Mouse (Mus musculus) hindbrain, embryonic 15.5 days (tissue): ENCODE results near the gene Synpo2. TPM values are rescaled to one million over a fixed set of nuclear protein-coding genes. Genes with fewer than 3 reads are reported as not detected.

Experiments
- ATAC-seq: fragments of 200-750 bp; cut with Nextera tagmentation; 2 replicates; pipeline ENCODE4 v1.8.0; 2017; ENCODE audit warnings: low read depth, moderate number of reproducible peaks, moderate TSS enrichment; ENCODE audit not compliant: low FRiP score
- H3K27ac ChIP-seq: fragments of 300-500 bp; sonication (generic); replicated peaks from 2 replicates; pipeline ENCODE4 v1.5.1; 2015; ENCODE audit warnings: mild to moderate bottlenecking, inconsistent platforms
- H3K27me3 ChIP-seq: fragments of 300-500 bp; sonication (generic); 2 replicates; pipeline ENCODE4 v1.6.1; 2015; ENCODE audit warnings: control low read depth, inconsistent platforms
- H3K36me3 ChIP-seq: fragments of 300-500 bp; sonication (generic); 2 replicates; pipeline ENCODE4 v1.6.1; 2015; ENCODE audit warnings: control low read depth, inconsistent platforms
- H3K4me1 ChIP-seq: fragments of 300-500 bp; sonication (generic); replicated peaks from 2 replicates; pipeline ENCODE4 v1.6.1; 2015; ENCODE audit warnings: control low read depth, inconsistent platforms
- H3K4me2 ChIP-seq: fragments of 300-500 bp; sonication (generic); 2 replicates; pipeline ENCODE4 v1.6.1; 2015; ENCODE audit warnings: moderate library complexity, mild to moderate bottlenecking, inconsistent platforms
- H3K4me3 ChIP-seq: fragments of 300-500 bp; sonication (generic); 2 replicates; pipeline ENCODE4 v1.5.1; 2015; ENCODE audit warnings: mild to moderate bottlenecking, inconsistent platforms
- H3K9ac ChIP-seq: fragments of 300-500 bp; sonication (generic); 2 replicates; pipeline ENCODE4 v1.6.1; 2015; ENCODE audit warnings: inconsistent platforms
- H3K9me3 ChIP-seq: fragments of 300-500 bp; sonication (generic); 2 replicates; pipeline ENCODE4 v1.6.1; 2016; ENCODE audit warnings: control low read depth, inconsistent platforms
- WGBS: fragments of 180-500 bp; shearing (Covaris S2); methylation state at CpG from one replicate; pipeline ENCODE4 v1.1.7; 2015; 5-methylcytosine and 5-hydroxymethylcytosine counted together
- polyA plus RNA-seq: library from polyadenylated mRNA; unstranded; fragments of >200 nt; fragmentation: Nextera tagmentation; extraction: Ambion mirVana; gene quantifications from 2 replicates; pipeline ENCODE4 v1.2.1, GENCODE M21; 2015

The Synpo2 gene
- polyA plus RNA-seq, 1 experiment from 2014 or later, result 0.97 TPM

- Histone ChIP-seq H3K4me3 (no peak overlapping the region), H3K27ac (no peak overlapping the region), H3K27me3 (no peaks in the 10 kb centered on the region), H3K4me2 (no peak overlapping the region), H3K9me3 (no peaks in the 10 kb centered on the region), H3K36me3 (no peaks in the 10 kb centered on the region), H3K9ac (no peak overlapping the region), H3K4me1 (no peaks in the 10 kb centered on the region)
- 19% methylated on average over 4 of the region's 4 CpGs for WGBS
- no peak for ATAC-seq
Observed at GRCm38 (mm10) chr3:123160792-123161191, 75.2 kb downstream of the Synpo2 start.

GRCm38 (mm10) chr3:123159139-123159824, 76.7 kb downstream of the Synpo2 start:
- no peak overlapping the region for H3K9ac ChIP-seq
- peak; percentile 69; the same call in 1 of the 2 replicates for ATAC-seq
- no peaks in the 10 kb centered on the region for H3K36me3 ChIP-seq
- H3K27ac ChIP-seq, result no peak overlapping the region
- 31% methylated on average over 9 of the region's 9 CpGs for WGBS
- no peaks in the 10 kb centered on the region for H3K27me3 ChIP-seq
- H3K4me2 ChIP-seq, result no peak overlapping the region
- H3K4me3 ChIP-seq, result no peak overlapping the region
- H3K4me1 ChIP-seq, result no peaks in the 10 kb centered on the region
- no peaks in the 10 kb centered on the region for H3K9me3 ChIP-seq

- Histone ChIP-seq H3K4me1 (no peaks in the 10 kb centered on the region), H3K9ac (no peak overlapping the region), H3K9me3 (no peaks in the 10 kb centered on the region), H3K36me3 (no peaks in the 10 kb centered on the region), H3K4me2 (no peak overlapping the region), H3K27ac (no peak overlapping the region), H3K27me3 (no peaks in the 10 kb centered on the region), H3K4me3 (no peak overlapping the region)
- 52% methylated on average over 6 of the region's 6 CpGs for WGBS
- no peak for ATAC-seq
Observed at GRCm38 (mm10) chr3:123158579-123158978, 77.4 kb downstream of the Synpo2 start.

- no peak overlapping the region for H3K27ac ChIP-seq
- H3K4me3 ChIP-seq, result no peak overlapping the region
- no peak overlapping the region for H3K4me2 ChIP-seq
- no peaks in the 10 kb centered on the region for H3K4me1 ChIP-seq
- no peaks in the 10 kb centered on the region for H3K27me3 ChIP-seq
- no peak overlapping the region for H3K9ac ChIP-seq
- ATAC-seq, result no peak
- no peaks in the 10 kb centered on the region for H3K9me3 ChIP-seq
- WGBS, result 81% methylated on average over 8 of the region's 8 CpGs
- no peaks in the 10 kb centered on the region for H3K36me3 ChIP-seq
Observed at GRCm38 (mm10) chr3:123153337-123153736, 82.6 kb downstream of the Synpo2 start.

- no peaks in the 10 kb centered on the region for H3K9me3 ChIP-seq
- no peak overlapping the region for H3K9ac ChIP-seq
- no peak for ATAC-seq
- no peak overlapping the region for H3K27ac ChIP-seq
- H3K4me3 ChIP-seq, result no peak overlapping the region
- no peaks in the 10 kb centered on the region for H3K36me3 ChIP-seq
- H3K27me3 ChIP-seq, result no peaks in the 10 kb centered on the region
- WGBS, result 90% methylated on average over 5 of the region's 5 CpGs
- no peak overlapping the region for H3K4me2 ChIP-seq
- H3K4me1 ChIP-seq, result no peaks in the 10 kb centered on the region
Observed at GRCm38 (mm10) chr3:123152911-123153310, 83.0 kb downstream of the Synpo2 start.

GRCm38 (mm10) chr3:123150523-123151135, 85.3 kb downstream of the Synpo2 start:
- H3K9me3 ChIP-seq, result no peaks in the 10 kb centered on the region
- no peaks in the 10 kb centered on the region for H3K27me3 ChIP-seq
- no peak overlapping the region for H3K4me2 ChIP-seq
- no peaks in the 10 kb centered on the region for H3K4me1 ChIP-seq
- H3K27ac ChIP-seq, result no peak overlapping the region
- 85% methylated on average over 8 of the region's 8 CpGs for WGBS
- ATAC-seq, result no peak
- no peak overlapping the region for H3K9ac ChIP-seq
- no peak overlapping the region for H3K4me3 ChIP-seq
- H3K36me3 ChIP-seq, result no peaks in the 10 kb centered on the region

GRCm38 (mm10) chr3:123149380-123150162, 86.4 kb downstream of the Synpo2 start:
- Histone ChIP-seq H3K36me3 (no peaks in the 10 kb centered on the region), H3K9me3 (no peaks in the 10 kb centered on the region), H3K4me2 (no peak overlapping the region), H3K4me3 (no peak overlapping the region), H3K9ac (no peak overlapping the region), H3K27me3 (no peaks in the 10 kb centered on the region), H3K27ac (no peak overlapping the region), H3K4me1 (no peaks in the 10 kb centered on the region)
- ATAC-seq, result no peak
- 89% methylated on average over 10 of the region's 10 CpGs for WGBS

GRCm38 (mm10) chr3:123148641-123149040, 87.3 kb downstream of the Synpo2 start:
- Histone ChIP-seq H3K9ac (no peak overlapping the region), H3K9me3 (no peaks in the 10 kb centered on the region), H3K27ac (no peak overlapping the region), H3K4me1 (no peaks in the 10 kb centered on the region), H3K4me3 (no peak overlapping the region), H3K4me2 (no peak overlapping the region), H3K27me3 (no peaks in the 10 kb centered on the region), H3K36me3 (no peaks in the 10 kb centered on the region)
- WGBS, result 90% methylated on average over 3 of the region's 3 CpGs
- no peak for ATAC-seq

GRCm38 (mm10) chr3:123146557-123146956, 89.4 kb downstream of the Synpo2 start:
- H3K36me3 ChIP-seq, result no peaks in the 10 kb centered on the region
- no peak for ATAC-seq
- H3K4me2 ChIP-seq, result no peak overlapping the region
- WGBS, result 88% methylated on average over 8 of the region's 8 CpGs
- no peaks in the 10 kb centered on the region for H3K9me3 ChIP-seq
- no peaks in the 10 kb centered on the region for H3K27me3 ChIP-seq
- no peak overlapping the region for H3K4me3 ChIP-seq
- H3K9ac ChIP-seq, result no peak overlapping the region
- H3K27ac ChIP-seq, result no peak overlapping the region
- H3K4me1 ChIP-seq, result no peaks in the 10 kb centered on the region

GRCm38 (mm10) chr3:123145942-123146341, 90.0 kb downstream of the Synpo2 start:
- Histone ChIP-seq H3K36me3 (no peaks in the 10 kb centered on the region), H3K4me1 (no peaks in the 10 kb centered on the region), H3K27me3 (no peaks in the 10 kb centered on the region), H3K9ac (no peak overlapping the region), H3K4me2 (no peak overlapping the region), H3K27ac (no peak overlapping the region), H3K4me3 (no peak overlapping the region), H3K9me3 (no peaks in the 10 kb centered on the region)
- no peak for ATAC-seq
- WGBS, result 90% methylated on average over 4 of the region's 4 CpGs

GRCm38 (mm10) chr3:123143412-123143811, 92.5 kb downstream of the Synpo2 start:
- no peak overlapping the region for H3K9ac ChIP-seq
- no peaks in the 10 kb centered on the region for H3K36me3 ChIP-seq
- WGBS, result 87% methylated on average over 6 of the region's 6 CpGs
- H3K27ac ChIP-seq, result no peak overlapping the region
- H3K4me2 ChIP-seq, result no peak overlapping the region
- no peak overlapping the region for H3K4me3 ChIP-seq
- H3K9me3 ChIP-seq, result no peaks in the 10 kb centered on the region
- ATAC-seq, result no peak
- no peaks in the 10 kb centered on the region for H3K27me3 ChIP-seq
- H3K4me1 ChIP-seq, result no peaks in the 10 kb centered on the region

GRCm38 (mm10) chr3:123142298-123142697, 93.7 kb downstream of the Synpo2 start:
- no peaks in the 10 kb centered on the region for H3K4me1 ChIP-seq
- H3K27ac ChIP-seq, result no peak overlapping the region
- no peak for ATAC-seq
- WGBS, result 82% methylated on average over 3 of the region's 3 CpGs
- no peak overlapping the region for H3K9ac ChIP-seq
- H3K4me2 ChIP-seq, result no peak overlapping the region
- H3K9me3 ChIP-seq, result no peaks in the 10 kb centered on the region
- H3K4me3 ChIP-seq, result no peak overlapping the region
- no peaks in the 10 kb centered on the region for H3K36me3 ChIP-seq
- no peaks in the 10 kb centered on the region for H3K27me3 ChIP-seq
